Mouse (Mus musculus) regulatory T cell (primary cell): ENCODE results near the gene Myt1l.

Experiments used
- in situ Hi-C: fragments of 300-600 bp; cut with MboI, MseI; formaldehyde crosslinking; loops from one replicate; pipeline ENCODE4 v1.15.1; 2025; ENCODE audit warnings: high pct_unique_total_duplicates

Myt1l gene

DNA sequence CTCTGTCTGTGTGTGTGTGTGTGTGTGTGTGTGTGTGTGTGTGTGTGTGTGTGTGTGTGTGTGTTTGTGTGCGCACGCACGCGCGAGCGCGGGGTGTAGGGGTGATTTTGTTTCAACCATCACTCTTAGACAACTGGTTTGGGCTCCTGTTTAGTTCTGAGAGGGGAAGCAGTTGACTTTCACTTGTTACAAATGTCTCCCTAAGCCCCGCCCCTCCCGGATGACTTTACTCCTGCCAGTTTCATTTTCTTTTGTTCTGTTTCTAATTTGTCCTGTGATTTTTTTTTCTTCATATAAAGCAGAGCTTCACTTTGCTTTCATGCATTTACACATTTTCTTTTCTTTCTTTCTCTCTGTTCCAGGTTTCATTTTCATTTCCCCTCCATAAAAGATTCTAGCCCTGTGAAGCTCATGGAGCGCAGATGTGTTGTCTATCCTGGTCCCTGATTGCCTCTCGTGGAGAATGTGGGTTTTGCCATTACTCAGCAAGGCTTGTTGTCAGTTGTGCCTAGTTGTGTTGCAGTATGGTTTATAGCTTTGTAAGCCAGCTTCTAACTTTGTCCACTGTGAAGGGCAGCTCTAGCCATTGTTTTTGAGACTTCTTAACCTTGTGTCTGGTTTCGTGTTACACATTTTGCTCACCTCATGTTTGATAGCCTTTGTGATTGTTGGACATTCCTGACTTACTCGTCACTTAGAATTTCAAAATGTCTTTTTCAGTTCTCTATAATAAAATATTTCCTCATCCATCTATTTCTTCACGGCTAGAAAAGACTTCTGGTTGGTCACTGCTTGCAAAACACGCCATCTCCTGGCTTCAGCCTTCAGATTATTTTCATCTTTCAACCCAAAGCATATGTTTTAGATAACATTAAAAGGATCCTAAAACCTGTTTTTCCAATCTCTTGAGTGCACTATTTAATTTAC lies 184.9 kb downstream of the Myt1l start:
- in situ Hi-C loops = no loop called here

DNA sequence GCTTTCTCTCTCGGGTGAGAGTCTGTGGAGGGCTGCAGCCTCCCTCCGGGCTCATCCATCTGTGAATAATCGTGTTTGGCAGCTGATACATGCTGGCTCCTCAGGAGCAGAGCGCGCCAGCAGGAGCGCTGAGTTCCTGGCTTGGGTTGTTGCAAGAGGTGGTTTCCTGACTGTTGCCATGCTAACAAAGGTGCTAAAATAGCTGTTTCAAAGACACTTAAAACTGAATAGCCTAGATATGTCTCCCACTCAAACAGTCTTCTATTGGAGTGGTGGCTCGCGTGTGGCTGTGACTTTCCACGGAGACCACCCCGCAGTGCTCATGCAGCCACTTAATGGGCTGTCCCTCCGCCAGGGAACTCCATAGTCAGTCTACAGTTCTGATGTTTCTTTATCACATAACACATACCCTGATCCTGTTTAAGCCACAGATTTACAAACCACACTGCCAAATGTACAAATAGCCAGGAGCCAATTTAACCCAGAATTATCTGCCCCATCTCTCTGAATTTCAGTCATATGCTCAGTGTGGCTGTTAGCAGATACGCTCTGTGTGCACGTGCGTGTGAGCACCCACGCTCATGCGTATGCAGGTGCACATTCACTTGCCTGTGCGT lies 195.6 kb downstream of the Myt1l start:
- in situ Hi-C loops = no loop called here

DNA sequence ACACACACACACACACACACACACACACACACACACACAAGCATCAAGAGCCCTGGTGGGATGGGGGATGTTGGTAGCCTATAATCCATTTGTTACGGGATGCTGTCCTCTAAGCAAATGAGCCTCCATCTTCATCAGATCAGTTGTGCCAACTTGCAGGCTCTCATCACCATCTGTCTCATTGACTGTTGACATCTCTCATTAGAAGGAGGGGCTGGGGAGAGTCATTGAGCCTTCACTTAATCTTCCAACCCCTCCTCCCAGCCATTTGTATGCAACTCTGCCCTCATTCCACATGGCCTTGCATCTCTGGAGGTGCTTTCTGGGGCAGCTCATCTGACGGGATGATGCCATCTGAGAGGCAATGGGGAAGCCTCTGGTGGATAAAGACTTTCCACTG lies 200.1 kb downstream of the Myt1l start:
- in situ Hi-C loops = no loop called here

DNA sequence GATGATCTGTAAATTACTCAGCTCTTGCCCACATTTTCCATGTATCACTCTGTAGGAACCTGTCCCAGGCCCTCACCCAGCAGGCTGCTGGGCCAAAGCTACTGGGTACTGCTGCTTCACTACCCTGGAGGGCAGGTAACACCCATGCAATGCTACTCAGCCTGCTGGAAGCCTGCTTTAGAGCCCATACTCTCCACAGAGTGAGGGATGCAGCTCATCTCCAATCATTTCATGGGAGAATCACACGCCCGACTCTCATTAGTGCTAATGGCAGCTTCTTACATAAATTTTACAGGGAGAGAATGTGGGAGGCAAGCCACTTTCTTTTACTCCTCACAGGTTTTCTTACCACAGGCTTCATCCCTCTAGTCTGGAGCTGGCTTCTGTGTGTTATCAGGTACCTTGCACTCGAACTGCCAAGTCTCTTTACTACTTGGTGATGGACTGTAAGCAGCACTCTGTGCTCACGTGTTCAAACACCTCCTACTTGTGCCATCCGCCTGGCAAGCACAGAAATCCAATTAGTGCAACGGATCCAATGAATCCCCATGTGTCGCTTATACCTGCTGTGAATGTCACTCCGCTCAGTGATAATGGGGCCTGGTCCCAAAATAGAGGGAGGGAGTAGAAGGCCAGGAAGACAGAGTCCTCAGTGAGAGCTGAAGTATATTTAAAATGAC lies 212.3 kb downstream of the Myt1l start:
- in situ Hi-C loops = no loop called here

DNA sequence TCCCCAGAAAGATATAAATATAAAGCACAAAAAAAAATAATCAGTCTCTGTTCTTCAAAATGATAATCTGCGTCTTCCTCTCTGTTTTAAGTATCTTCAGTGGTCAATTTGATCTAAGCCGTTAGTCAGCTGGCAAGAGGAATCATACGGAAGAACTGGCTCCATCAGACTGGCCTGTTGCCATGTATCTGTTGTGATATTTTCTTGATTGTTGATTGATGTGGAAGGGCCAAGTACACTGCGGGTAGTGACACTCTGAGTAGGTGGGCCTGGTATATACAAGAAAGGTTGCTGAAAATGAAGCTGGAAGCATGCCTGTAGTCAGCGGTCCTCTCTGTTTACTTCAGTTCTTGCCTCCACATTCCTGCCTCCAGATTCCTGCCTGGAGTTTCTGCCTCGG lies 213.0 kb downstream of the Myt1l start:
- in situ Hi-C loops = no loop called here

DNA sequence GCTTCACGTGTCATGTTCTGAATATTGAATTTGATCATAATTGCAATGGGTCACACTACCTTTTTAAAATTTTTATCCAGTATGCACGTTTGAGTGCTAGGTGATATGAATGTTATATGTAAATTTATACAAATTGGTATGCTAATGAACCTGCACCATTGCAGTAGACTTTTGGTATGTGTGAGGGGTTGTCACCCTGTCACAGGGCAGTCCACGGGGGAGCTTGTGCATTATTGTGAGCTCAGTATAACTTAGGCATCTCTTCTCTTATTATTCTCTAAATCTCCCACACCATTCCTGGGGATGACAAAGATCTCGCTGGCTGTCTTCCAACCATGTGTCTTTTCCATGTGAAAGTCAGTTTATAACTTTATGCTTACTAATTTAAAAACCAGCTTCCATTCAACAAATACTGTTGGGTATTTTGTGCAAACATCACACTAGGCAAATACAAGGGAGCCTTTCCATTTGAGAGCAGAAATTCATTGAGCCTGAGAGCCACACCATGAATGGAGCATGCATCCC lies 222.5 kb downstream of the Myt1l start:
- in situ Hi-C loops = no loop called here

DNA sequence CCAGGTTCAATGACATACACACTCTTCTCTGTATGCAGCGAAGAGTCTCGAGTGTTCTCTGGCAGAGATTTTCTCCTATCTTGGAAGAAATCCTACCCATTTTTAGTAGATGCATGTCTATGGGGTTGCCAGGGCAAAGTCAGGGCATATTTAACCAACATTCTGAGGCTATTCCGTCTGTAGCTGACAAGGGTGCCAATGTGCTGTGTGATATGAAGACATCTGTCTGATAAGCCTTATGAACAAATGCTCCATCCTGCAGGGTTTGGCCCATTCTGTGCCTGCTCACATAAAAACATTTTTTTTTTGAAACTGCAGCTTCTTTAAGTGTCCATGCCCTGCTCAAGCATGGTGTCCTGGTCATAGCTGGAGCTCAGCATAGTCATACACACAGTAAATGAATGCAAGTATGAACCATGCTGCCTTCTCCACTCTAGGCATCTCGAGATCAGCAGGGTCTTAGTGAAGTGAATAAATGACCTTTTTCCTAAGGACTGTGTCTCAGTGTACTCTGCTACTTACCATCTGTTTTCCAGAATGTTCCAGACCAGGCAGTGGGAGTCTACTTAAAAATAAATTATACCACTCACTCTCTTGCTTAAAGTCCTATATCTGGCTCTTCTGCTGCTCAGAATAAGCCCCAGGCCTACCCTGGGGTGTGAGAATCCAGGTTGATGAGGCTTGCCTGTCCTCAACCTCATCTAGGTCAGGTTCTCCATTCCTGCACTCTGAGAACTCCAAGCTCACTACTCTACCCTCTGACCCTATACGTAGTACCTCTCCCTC lies 227.1 kb downstream of the Myt1l start:
- in situ Hi-C loops = no loop called here

DNA sequence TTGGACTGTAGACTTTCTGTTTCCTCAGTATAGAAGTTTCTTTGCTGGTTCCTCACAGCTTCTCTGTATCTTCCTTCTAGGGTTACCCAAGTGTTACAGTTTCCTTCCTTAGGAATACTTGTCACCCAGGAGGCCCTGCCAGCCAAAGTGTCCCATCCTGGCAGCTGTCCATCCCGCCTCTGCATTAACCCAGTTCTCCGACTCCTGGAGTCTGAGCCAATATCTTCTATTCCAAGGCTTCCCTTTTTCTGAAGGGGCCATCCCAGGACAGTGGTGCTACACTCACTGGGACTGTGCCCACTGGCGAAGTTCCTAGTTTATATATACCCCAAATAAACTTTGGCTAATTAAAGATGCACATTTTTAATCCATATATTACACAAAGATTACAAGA lies 227.7 kb downstream of the Myt1l start:
- in situ Hi-C loops = no loop called here

DNA sequence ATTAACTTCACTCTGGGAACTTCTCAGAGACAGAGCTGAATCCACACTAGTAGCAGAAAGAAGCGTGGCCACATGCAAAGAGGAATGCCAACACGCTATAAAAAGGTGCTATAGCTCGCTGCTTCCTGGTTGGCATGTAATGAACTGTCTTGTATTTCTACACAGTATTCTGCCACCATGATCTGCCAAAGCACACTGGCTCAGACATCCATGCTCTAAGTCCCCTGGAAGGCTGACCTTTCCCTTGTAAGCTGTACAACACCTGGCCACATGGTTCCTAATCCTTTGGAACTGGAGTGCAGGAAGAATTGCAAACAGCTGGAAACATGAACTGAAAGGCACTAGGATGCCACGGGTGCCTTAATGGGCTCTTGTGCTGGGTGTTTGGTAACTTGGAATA lies 232.4 kb downstream of the Myt1l start:
- in situ Hi-C loops = no loop called here

DNA sequence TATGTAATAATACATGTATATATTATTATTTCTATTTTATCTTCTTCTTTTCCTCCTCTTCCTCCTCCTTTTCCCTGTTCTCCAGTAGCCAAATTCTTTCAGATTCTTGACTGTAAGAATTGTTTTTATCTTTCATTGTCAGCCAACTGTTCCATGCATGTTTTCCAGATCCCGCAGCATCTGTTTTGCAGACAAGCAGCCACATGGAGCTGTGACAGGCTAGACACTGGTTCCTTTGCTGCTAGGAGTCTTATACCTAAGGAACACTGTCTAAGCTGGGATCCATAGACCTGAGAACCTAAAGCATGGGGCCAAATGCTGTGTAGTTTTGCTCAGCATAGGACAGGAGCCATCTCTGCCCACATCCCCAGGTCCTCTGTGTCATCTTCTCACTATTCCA lies 238.0 kb downstream of the Myt1l start:
- in situ Hi-C loops = no loop called here

DNA sequence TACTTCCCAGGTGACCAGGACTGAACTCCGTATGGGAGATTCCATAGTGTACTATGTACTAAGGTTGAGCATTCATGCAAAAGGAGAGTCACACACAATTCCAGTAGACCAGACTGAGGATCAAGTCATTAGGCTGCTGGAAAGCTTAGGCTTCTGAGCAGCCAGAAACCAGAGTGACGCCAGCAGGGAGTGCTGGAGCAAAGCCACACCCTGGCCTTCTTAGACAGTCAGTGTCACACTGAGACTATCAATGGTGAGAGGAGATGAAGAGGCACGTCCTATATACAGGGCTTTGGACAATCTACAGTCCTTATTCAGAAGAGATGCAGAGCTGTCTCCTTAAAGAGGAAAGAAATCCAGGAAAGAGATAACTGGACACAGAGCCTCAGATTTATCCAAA lies 243.6 kb downstream of the Myt1l start:
- in situ Hi-C loops = no loop called here

DNA sequence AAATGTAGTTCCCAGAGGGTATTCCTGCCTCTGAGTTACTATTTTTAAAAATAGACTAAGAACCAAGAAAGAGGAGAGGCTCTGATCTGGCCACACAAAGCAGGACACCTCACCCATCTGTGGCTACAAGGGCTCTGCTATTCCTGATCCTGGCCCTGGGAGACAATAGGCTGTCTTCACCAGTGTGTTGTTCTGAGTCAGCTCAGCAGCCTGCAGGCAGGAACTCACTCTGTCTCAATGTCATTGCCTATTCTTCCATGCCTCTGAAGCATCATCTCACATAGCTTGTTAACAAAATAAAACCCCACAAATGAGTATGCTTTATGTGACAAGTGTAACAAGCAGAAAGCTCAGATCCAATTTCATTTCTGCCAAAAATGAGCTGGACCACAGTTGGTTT lies 244.2 kb downstream of the Myt1l start:
- in situ Hi-C loops = no loop called here

DNA sequence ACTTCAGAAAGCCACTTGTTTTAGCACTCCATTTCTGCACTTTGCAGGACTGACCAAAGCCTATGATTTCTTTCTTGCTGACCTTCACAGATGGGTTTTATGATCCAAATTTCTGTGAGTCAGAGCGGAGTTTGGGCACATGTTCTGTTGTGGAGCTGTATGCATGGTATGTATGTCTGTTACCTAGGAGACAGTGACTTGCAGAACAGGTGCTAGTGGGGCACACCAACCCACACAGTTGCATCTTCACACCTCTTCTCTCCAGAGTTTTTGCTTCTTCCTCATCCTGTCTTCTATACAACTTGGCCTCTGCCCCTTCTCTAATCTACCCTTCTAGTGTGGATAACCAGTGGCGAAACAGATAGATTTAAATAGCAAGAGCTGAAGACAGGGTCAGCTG lies 250.7 kb downstream of the Myt1l start:
- in situ Hi-C loops = no loop called here

DNA sequence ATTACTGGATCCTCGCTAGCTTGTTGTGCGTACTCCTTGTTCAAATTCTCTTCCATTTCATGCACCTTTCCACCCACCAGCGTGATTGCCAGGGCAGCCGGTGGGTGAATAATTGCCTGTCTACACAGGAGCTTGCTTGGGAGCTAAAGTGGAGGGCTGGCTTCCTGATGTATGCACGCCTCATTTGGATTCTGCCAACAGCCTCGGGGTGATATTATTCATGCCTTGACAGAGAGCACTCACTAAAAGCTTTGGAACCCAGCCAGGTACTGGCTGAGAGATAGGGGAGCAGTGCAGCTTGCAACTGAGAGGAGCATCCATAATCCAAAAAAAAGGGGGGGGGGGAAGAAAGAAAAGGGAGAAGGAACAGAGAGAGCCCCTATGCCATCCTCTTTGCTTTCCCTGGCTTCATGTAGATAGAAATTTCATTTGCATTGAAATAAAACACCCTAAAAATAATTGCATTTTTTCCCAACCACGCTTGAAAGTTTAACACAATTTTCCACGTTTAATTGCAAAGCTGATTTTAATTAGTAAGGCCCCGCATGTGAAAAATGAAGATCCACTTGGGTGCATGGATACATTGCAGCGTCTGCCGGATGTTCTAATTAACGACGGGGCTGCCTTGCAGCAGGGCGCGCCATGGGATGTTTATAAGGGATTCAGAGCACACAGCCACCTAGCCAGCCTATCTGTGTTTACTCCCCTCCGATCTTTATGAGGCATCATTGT lies 261.3 kb downstream of the Myt1l start:
- in situ Hi-C loops = no loop called here

DNA sequence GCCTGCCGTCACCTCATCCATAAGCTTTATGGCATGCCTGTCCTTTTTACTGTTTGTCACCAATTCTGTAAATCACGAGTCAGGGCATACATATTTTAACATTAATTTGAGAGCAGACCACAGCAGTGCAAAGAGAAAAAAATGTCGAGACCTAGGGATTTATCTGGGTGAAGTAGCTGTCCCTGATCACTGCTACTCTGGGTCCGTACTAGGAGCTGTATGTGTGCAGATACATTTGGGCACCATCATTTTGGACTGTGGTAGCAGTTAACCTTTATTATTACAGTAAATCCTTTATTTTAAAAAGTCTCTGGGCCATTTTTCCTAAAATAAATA lies 261.8 kb downstream of the Myt1l start:
- in situ Hi-C loops = no loop called here

DNA sequence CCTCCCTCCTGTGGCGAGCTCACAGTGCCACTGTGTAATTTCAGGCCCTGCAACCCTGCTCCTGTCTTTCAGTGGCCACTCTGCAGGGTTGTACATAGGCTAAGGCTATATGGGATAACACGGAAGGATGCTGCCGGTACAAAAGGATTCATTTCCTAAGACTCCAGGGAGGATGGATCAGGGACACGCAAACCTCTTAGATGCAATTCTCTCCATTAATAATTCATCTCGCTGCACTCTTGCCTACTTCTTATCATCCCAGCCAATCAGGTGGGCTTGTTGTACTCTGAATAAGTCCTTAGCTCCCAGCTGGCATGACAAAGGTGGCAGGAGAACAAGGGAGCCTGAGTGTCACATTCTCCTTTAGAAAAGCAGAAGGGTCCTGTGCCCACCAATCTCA lies 264.8 kb downstream of the Myt1l start:
- in situ Hi-C loops = no loop called here

DNA sequence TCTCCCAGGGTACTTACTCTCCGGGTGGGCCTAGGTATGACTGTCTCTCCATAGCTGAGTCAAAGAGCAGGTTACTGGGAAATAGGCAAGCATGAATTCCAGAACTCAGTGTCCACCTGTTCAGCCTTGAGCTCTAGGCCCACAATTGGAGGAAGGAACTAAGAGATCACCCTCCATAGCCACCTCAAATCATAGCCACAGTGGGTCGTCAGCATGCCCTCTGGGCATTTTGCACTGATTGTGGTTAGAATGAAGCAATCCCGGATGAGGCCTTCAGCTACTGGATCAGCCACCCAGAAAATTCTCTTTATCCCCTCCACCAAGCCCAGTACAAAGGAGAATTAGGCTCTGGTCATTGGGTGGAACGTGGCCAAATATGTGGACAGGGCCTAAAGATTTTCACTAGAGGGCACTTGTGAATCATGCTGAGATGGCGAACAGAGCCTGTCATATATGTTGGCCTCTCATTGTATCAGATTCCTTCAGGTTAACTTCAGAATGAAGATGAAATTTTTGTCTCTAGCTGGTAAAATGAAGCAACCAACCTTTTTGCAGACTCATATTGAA lies 267.0 kb downstream of the Myt1l start:
- in situ Hi-C loops = no loop called here

DNA sequence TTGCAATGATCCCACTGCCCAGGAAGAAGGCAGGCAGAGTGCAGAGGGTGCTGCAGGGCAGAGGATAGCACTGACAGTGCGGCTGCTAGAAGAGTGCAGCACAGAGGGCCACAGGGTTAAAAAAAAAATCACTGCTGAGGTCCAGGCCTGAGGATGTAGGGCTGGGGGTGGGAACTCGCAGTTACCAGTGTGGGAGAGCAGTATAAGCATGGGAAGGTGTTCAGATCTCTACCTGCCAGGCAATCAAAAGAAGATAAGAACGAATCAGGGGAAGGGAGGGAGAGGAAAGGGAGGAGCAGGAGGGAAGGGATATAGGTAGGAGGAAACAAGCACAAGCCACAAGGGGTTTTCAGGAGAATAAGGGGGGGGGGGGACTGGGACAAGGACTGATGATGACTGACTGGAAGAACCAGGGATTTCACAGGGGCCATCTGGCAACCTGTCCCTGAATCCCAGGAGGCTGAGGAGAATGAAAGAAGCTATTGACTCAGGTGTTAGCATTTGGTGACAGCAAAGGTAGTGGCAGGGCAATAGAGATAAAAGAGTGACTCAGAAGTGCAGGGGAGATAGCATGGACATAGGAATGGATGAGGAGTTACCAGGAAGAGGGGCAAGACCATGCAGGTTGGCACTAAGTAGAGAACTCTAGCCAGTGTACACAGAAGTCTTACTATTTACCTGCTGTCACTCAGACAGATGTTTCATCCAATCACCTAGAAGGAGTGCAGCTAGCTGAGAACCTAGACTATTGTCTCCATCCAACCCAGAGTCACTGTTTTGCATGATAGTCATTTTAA lies 270.6 kb downstream of the Myt1l start:
- in situ Hi-C loops = no loop called here

DNA sequence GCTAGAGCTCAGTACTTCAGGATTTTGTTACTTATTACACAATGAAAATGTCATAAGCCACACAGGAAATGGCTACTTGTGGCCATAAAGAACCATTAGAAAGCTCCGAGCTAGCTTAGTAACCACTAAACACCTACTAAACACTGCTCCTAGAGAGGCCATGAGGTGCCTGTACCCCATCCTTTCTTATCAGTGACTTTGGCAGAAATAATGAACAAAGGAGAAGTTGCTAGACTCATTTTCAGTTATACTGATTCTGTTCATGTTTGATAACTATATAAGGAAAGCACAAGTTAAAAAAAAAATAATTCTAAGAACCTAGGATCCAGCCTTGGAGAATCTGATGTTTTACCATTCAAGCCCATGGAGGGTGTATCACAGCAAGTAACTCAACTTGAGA lies 278.2 kb downstream of the Myt1l start:
- in situ Hi-C loops = no loop called here

DNA sequence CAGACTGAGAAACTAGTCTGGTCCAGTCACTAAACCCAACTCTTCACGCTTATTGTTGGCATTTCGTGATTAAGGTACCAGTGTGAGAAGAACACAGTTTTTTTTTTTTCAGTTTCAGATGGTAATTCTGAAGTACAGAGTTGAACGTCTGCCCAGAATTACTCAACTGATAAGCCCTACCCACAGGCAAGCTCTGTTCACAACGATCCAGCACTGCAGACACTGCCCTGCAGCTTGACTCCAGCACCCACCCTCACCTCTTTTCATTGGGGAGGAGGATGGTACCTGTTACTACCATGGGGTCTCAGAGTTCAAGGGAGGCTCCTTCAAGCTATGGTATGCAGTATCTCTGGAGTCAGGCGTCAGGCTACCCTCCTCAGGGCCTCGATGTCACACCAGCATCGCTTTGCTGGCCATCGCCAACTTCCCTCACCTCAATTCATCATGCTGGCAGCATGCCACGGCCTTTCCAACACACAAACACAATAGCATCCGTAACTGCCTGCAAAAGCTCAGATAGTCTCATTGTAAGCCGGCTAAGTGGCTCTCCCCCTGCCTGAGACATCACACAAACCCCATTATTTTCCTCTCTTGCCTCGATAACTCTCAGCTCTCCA lies 281.5 kb downstream of the Myt1l start:
- in situ Hi-C loops = no loop called here
